9 mouse cellular contexts compared by ENCODE assay signal in the genomic region with DNA sequence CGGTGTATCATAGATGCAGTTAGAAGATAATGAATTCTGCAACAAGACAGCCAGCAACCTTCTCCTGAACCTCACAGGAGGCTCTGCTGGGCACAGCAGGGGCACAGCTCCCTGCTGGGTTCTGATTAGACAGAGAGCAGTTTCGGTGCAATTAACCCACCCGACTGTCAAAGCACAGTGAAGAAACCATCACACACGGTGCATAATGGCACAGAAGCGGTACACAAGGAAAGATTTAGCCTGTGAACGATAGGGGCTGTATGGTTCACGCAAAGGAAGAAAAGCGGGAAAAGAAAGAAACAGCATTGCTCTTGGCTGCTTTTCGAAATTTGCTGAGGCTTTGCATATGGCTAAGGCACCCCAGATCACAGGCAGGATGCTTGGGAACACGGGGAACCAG. TPM values are rescaled to one million over a fixed set of nuclear protein-coding genes. Genes with fewer than 3 reads are reported as not detected.
DNase-seq lines count a peak whose midpoint lies in the region; ATAC-seq and TF ChIP-seq lines count a peak whose summit lies in the region.
"Had no signal": no experiment of that assay in that cellular context is flagged by ENCODE, and none has a peak within 500 bp of the region (broad histone marks: within the 10 kb centered on the region; RNA-seq: fewer than 3 reads in every experiment).

No protein-coding gene starts in this region.

- no peaks in the 10 kb centered on the region for H3K36me3 ChIP-seq in limb, embryonic 14.5 days (ENCODE audit: control insufficient read depth, insufficient read depth, low read length)
- H3K36me3 ChIP-seq in limb, embryonic 10.5 days: no peaks in the 10 kb centered on the region
- no peaks in the 10 kb centered on the region for H3K36me3 ChIP-seq in hindbrain, embryonic 15.5 days

- peak; percentile 23 for DNase-seq in embryo, embryonic 10.5 days (ENCODE audit: low spot score)
- DNase-seq in embryo, embryonic 9.5 days (ENCODE audit: extremely low spot score): no peak
- DNase-seq in limb, embryonic 14.5 days (ENCODE audit: low spot score): no peak
- no peak for DNase-seq in limb, embryonic 10.5 days (ENCODE audit: low spot score)
- DNase-seq in retina, postnatal 1 day: peak; percentile 84
- DNase-seq in left cerebral cortex, postnatal 14 days (ENCODE audit: low spot score in 2 of 2): no peak
- DNase-seq in liver: no peak

- intact Hi-C loops in left cerebral cortex, postnatal 14 days (cut with DNase I): no loop called here

- 37% methylated on average over 10 of the region's 10 CpGs for WGBS in limb, embryonic 14.5 days
- 52% methylated on average over 10 of the region's 10 CpGs for WGBS in limb, embryonic 10.5 days
- WGBS in hindbrain, embryonic 15.5 days: 17% methylated on average over 10 of the region's 10 CpGs

- H3K9me3 ChIP-seq in limb, embryonic 14.5 days (ENCODE audit: control insufficient read depth, low read length): no peaks in the 10 kb centered on the region
- H3K9me3 ChIP-seq in limb, embryonic 10.5 days (replicated peaks): no peaks in the 10 kb centered on the region
- H3K9me3 ChIP-seq in hindbrain, embryonic 15.5 days: no peaks in the 10 kb centered on the region

- no peak overlapping the region for H3K4me3 ChIP-seq in limb, embryonic 14.5 days (replicated peaks; ENCODE audit: low read length)
- H3K4me3 ChIP-seq in limb, embryonic 10.5 days: no peak overlapping the region
- no peak overlapping the region for H3K4me3 ChIP-seq in hindbrain, embryonic 15.5 days

- no peak for TF ChIP-seq POLR2A in limb, embryonic 14.5 days (IDR thresholded peaks at IDR 0.05; ENCODE audit: borderline replicate concordance, extremely low read depth, insufficient read depth, insufficient read length)

- H3K27me3 ChIP-seq in limb, embryonic 14.5 days (ENCODE audit: control insufficient read depth, insufficient read depth, low read length): no peaks in the 10 kb centered on the region
- 0 out of 2 replicates have a peak, but pooled peaks cover 3% of the 10 kb centered on the region for H3K27me3 ChIP-seq in limb, embryonic 10.5 days (ENCODE audit: low read depth, poor library complexity, severe bottlenecking)
- no peaks in the 10 kb centered on the region for H3K27me3 ChIP-seq in hindbrain, embryonic 15.5 days

- peak overlapping the region; percentile 16; the same call in 1 of the 2 replicates for H3K9ac ChIP-seq in limb, embryonic 14.5 days (ENCODE audit: low read depth, low read length, severe bottlenecking)
- H3K9ac ChIP-seq in hindbrain, embryonic 15.5 days: no peak overlapping the region

- H3K4me2 ChIP-seq in limb, embryonic 14.5 days (replicated peaks; ENCODE audit: low read depth, low read length, severe bottlenecking): no peak overlapping the region
- H3K4me2 ChIP-seq in hindbrain, embryonic 15.5 days: peak overlapping the region; percentile 4; the same call in 1 of the 2 replicates

- H3K4me1 ChIP-seq in limb, embryonic 14.5 days (ENCODE audit: control insufficient read depth, insufficient read depth, low read length): peaks cover 7% of the 10 kb centered on the region
- H3K4me1 ChIP-seq in limb, embryonic 10.5 days: peaks cover 12% of the 10 kb centered on the region
- peaks cover 32% of the 10 kb centered on the region for H3K4me1 ChIP-seq in hindbrain, embryonic 15.5 days (replicated peaks)

- ATAC-seq in limb, embryonic 14.5 days (ENCODE audit: low FRiP score, low read depth): no peak
- peak; percentile 59; the same call in 1 of the 2 replicates for ATAC-seq in hindbrain, embryonic 15.5 days (ENCODE audit: low FRiP score, low read depth)

- no peak overlapping the region for H3K27ac ChIP-seq in limb, embryonic 14.5 days (replicated peaks; ENCODE audit: low read depth, low read length)
- no peak overlapping the region for H3K27ac ChIP-seq in limb, embryonic 10.5 days
- H3K27ac ChIP-seq in hindbrain, embryonic 15.5 days (replicated peaks): 0 out of 2 replicates have a peak overlapping the region, but pooled peaks have one; percentile 73

RNA-seq across cellular contexts. Expression of a gene that starts 52.0 kb away (rescaled TPM):
- polyA plus RNA-seq in limb, embryonic 14.5 days (2012; rRNA removed): 3.0 and 4.5 TPM in 2 replicates
- 1.8 and 2.0 TPM in 2 replicates for polyA plus RNA-seq in limb, embryonic 14.5 days (2014; fragmentation: Nextera tagmentation; extraction: Ambion mirVana)
- polyA plus RNA-seq in limb, embryonic 10.5 days (2016; fragmentation: Nextera tagmentation; extraction: Ambion mirVana): 0.26 and 1.2 TPM in 2 replicates
- 3.1 and 3.6 TPM in 2 replicates for polyA plus RNA-seq in hindbrain, embryonic 15.5 days (2015; fragmentation: Nextera tagmentation; extraction: Ambion mirVana)
- total RNA-seq in left cerebral cortex, postnatal 14 days (2021): 10 to 100 TPM; 44.1 to 48.1 TPM
- total RNA-seq: megakaryocyte progenitor cell, adult 5-6 weeks had no signal

Comparison
In these comparisons a context has a peak if more than half of its experiments do, and no peak if none do; other contexts are left out.
1. DNase-seq: peak in embryo, embryonic 10.5 days (single experiment) and retina, postnatal 1 day (single experiment); none in embryo, embryonic 9.5 days (single experiment), limb, embryonic 14.5 days (single experiment), limb, embryonic 10.5 days (single experiment), left cerebral cortex, postnatal 14 days (0 of 2) and liver (single experiment).